Mouse (Mus musculus) heart, postnatal 0 days (tissue): ENCODE results near the gene Nrn1l. TPM values are rescaled to one million over a fixed set of nuclear protein-coding genes. Genes with fewer than 3 reads are reported as not detected.
A peak's percentile ranks its signal among the peaks of the same experiment; 100 is the strongest.

Experiments
- ATAC-seq: fragments of 200-750 bp; cut with Nextera tagmentation; 2 replicates; pipeline ENCODE4 v1.8.0; 2017; ENCODE audit warnings: low read depth, moderate number of reproducible peaks, moderate library complexity; ENCODE audit not compliant: insufficient read depth
- DNase-seq: peaks from one replicate; pipeline ENCODE4 v3.0.0-alpha.2; 2016; ENCODE audit warnings: low spot score
- H3K27ac ChIP-seq: fragments of 300-500 bp; sonication (generic); 2 replicates; pipeline ENCODE4 v1.5.1; 2014; ENCODE audit warnings: low read depth, mild to moderate bottlenecking
- H3K27me3 ChIP-seq: fragments of 300-500 bp; sonication (generic); 2 replicates; pipeline ENCODE4 v1.6.1; 2014; ENCODE audit warnings: low read length, mixed read lengths; ENCODE audit not compliant: control insufficient read depth, insufficient read depth
- H3K36me3 ChIP-seq: fragments of 300-500 bp; sonication (generic); replicated peaks from 2 replicates; pipeline ENCODE4 v1.6.1; 2014; ENCODE audit warnings: low read length, mixed read lengths; ENCODE audit not compliant: control insufficient read depth, insufficient read depth
- H3K4me1 ChIP-seq: fragments of 300-500 bp; sonication (generic); 2 replicates; pipeline ENCODE4 v1.6.1; 2014; ENCODE audit warnings: antibody characterized with exemption; ENCODE audit not compliant: control insufficient read depth, insufficient read depth
- H3K4me2 ChIP-seq: fragments of 300-500 bp; sonication (generic); 2 replicates; pipeline ENCODE4 v1.6.1; 2014; ENCODE audit warnings: low read depth, mild to moderate bottlenecking, low read length, moderate library complexity
- H3K4me3 ChIP-seq: fragments of 300-500 bp; sonication (generic); 2 replicates; pipeline ENCODE4 v1.5.1; 2014; ENCODE audit warnings: low read depth, low read length
- H3K9ac ChIP-seq: fragments of 300-500 bp; sonication (generic); replicated peaks from 2 replicates; pipeline ENCODE4 v1.6.1; 2014; ENCODE audit warnings: low read depth, low read length, mixed read lengths
- H3K9me3 ChIP-seq: fragments of 300-500 bp; sonication (generic); replicated peaks from 2 replicates; pipeline ENCODE4 v1.6.1; 2016; ENCODE audit warnings: low read length; ENCODE audit not compliant: control insufficient read depth
- CTCF ChIP-seq: IDR thresholded peaks from 2 replicates; pipeline ENCODE4 v1.5.1; 2016; ENCODE audit warnings: antibody characterized with exemption, control low read depth, low read depth
- EP300 ChIP-seq: IDR thresholded peaks from 2 replicates; pipeline ENCODE4 v1.6.1; 2016; ENCODE audit warnings: antibody characterized with exemption, low read depth
- WGBS: fragments of 180-500 bp; shearing (Covaris S2); extraction: QIAGEN DNeasy Blood & Tissue Kit; methylation state at CpG from one replicate; pipeline ENCODE4 v1.1.7; 2014; 5-methylcytosine and 5-hydroxymethylcytosine counted together
- polyA plus RNA-seq: library from polyadenylated mRNA; unstranded; fragments of >200 nt; fragmentation: Nextera tagmentation; extraction: Ambion mirVana; gene quantifications from 2 replicates; pipeline ENCODE4 v1.2.1, GENCODE M21; 2015
- total RNA-seq: library from RNA; depleted of rRNA; stranded (reverse); fragments of >200 nt; gene quantifications from 2 replicates; pipeline ENCODE4 v1.2.3, GENCODE M21; 2014; ENCODE audit warnings: low replicate concordance

The Nrn1l gene
- total and polyA plus RNA-seq, 2 experiments from 2014 or later, result 0.94 TPM; not detected in 1

DNA sequence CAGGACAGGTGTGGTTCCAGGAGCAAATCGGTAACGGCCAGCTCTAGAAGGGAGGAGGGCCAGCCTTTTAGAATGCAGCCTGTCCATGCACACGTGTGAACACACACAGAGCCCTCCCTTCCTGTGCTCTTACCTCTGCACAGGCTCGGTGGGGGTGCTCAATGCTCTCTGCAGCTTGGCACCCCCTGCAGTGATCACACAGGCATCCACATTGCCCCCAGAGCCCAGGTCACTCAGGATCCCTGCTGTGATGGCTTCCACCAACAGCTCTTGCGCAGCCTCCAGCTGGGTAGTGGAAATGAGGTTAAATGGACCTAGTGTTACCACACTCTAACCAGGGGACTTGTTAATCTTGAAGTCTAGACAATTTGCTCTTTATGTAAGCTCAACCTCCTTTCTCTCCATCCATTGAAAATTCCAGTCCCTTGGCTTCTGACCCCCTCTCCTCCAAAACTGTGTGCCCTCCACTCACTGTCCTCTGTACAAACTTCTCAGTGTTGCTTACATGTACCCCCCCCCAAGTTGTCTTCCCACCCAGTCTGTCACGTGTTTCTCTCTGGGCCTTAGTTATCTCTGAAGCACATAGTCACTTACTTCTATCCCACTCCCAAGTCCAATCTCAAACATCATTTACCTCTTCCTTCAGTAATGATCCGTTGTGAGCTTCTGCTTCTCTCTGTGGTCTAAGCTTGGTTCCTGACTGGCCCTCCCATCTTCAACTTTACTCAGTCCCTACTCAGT, 42.7 kb downstream of the Nrn1l start:
- Histone ChIP-seq H3K27ac (peak overlapping the region; percentile 54; the same call in 1 of the 2 replicates), H3K9me3 (no peaks in the 10 kb centered on the region), H3K36me3 (peaks cover 18% of the 10 kb centered on the region), H3K4me2 (peak overlapping the region; percentile 97), H3K4me1 (peaks cover 10% of the 10 kb centered on the region; the same call in 1 of the 2 replicates), H3K27me3 (no peaks in the 10 kb centered on the region), H3K9ac (peak overlapping the region; percentile 81; the same call in 1 of the 2 replicates), H3K4me3 (peak overlapping the region; percentile 82)
- no peak for DNase-seq
- TF ChIP-seq EP300, result no peak
- 36% methylated on average over 7 of the region's 7 CpGs for WGBS
- no peak for ATAC-seq

- Histone ChIP-seq H3K4me2 (peak overlapping the region; percentile 97), H3K27ac (peak overlapping the region; percentile 95), H3K4me1 (peaks cover 10% of the 10 kb centered on the region; the same call in 1 of the 2 replicates), H3K9me3 (no peaks in the 10 kb centered on the region), H3K36me3 (peaks cover 14% of the 10 kb centered on the region), H3K27me3 (no peaks in the 10 kb centered on the region), H3K4me3 (peak overlapping the region; percentile 82), H3K9ac (peak overlapping the region; percentile 81)
- ATAC-seq (peak; percentile 91), DNase-seq (peak; percentile 97)
- 0% methylated on average over 27 of the region's 30 CpGs for WGBS
- TF ChIP-seq CTCF (no peak; the same call in 1 of the 2 replicates), EP300 (no peak)
Measured at GRCm38 (mm10) chr8:105936866-105937475, 43.6 kb downstream of the Nrn1l start.

DNA sequence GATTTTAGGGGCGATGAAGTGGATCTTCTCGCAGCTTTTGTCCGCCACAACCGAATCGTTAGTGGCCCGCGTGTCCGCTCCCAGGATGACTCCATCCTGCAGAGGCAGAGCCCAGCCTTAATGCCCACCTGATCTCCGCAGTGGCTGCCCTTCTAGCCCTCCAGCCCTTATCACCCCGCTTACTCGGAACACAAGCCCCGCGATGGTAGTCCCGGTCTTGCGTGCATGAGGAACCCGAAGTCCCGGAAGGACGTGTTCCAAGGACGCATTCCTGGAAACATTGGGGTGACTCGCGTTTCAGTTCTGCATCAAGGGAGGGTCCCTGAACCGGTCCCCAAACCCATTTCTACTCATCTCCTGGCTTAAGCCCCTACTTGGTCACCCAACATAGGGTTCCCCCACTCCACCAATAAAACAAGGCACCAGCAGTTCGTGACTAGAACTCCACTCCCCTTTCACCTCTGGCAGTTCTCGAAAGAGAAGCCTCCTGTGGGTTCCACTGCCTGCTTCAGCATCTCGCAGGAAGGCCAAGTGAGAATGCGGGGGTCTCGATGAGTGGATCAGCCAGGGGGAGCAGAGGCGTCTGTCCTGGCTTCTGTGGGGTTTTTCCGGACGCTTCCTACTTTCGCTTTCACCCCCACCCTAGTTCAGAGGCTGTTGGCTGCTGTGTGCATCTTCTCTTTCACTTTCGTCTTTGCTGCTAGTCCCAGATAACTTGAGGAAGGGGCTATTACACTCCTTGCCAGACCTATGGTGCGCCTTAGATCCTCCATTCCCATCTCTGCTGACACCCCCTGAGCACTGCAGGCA, 44.3 kb downstream of the Nrn1l start:
- under 1% methylated on average over 33 of the region's 33 CpGs for WGBS
- Histone ChIP-seq H3K4me1 (peaks cover 10% of the 10 kb centered on the region; the same call in 1 of the 2 replicates), H3K4me3 (peak overlapping the region; percentile 82), H3K36me3 (peaks cover 13% of the 10 kb centered on the region; the same call in 1 of the 2 replicates), H3K27ac (peak overlapping the region; percentile 95), H3K9me3 (no peaks in the 10 kb centered on the region), H3K4me2 (peak overlapping the region; percentile 97), H3K27me3 (no peaks in the 10 kb centered on the region), H3K9ac (peak overlapping the region; percentile 81)
- DNase-seq (peak; percentile 43), ATAC-seq (peak; percentile 37)
- TF ChIP-seq EP300 (no peak), CTCF (no peak)

GRCm38 (mm10) chr8:105938306-105938669, 44.9 kb downstream of the Nrn1l start, which contains the start of gene Psmb10:
TSS of gene Psmb10 (minus strand) at chr8:105938444.
- DNase-seq (peak; percentile 50), ATAC-seq (0 out of 2 replicates have a peak, but pooled peaks have one; percentile 25)
- no peak for TF ChIP-seq CTCF
- TF ChIP-seq EP300, result no peak
- H3K27ac ChIP-seq, result peak within 1 kb of the TSS; percentile 95
- no peaks in the 10 kb centered on the region for H3K27me3 ChIP-seq
- H3K4me3 ChIP-seq, result peak within 1 kb of the TSS; percentile 82
- H3K9ac ChIP-seq, result peak within 1 kb of the TSS; percentile 81
- H3K9me3 ChIP-seq, result no peaks in the 10 kb centered on the region
- H3K36me3 ChIP-seq, result peaks cover 19% of the 10 kb centered on the region
- WGBS, result 12% methylated on average over 4 of the region's 4 CpGs
- peak within 1 kb of the TSS; percentile 97 for H3K4me2 ChIP-seq
- H3K4me1 ChIP-seq, result peaks cover 10% of the 10 kb centered on the region; the same call in 1 of the 2 replicates

DNA sequence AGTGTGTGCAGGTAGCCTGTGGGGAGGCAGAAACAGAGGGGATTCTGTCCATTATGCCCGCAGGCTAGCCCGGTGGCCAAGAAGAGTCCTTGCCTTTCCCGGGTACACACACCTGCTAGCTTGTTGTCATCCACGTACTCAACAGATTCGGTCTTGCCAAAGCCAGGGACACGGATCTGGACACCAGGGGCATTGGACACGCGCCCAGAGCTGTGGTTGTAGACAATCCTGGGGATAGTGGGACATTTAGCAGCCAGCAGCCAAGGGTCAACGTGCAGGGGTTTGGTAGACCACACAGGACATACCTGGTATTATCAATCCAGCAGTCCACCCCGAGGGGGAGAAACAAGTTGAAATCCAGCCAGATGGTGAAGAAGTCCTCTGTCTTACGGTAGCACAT, 48.7 kb downstream of the Nrn1l start:
- peaks cover 47% of the 10 kb centered on the region for H3K36me3 ChIP-seq
- 82% methylated on average over 11 of the region's 11 CpGs for WGBS
- H3K4me1 ChIP-seq, result 0 out of 2 replicates have a peak, but pooled peaks cover 6% of the 10 kb centered on the region
- DNase-seq (no peak), ATAC-seq (no peak)
- TF ChIP-seq EP300, result no peak
- TF ChIP-seq CTCF, result no peak
- H3K4me2 ChIP-seq, result no peak overlapping the region
- H3K9ac ChIP-seq, result no peak overlapping the region
- no peaks in the 10 kb centered on the region for H3K9me3 ChIP-seq
- H3K27ac ChIP-seq, result no peak overlapping the region
- no peak overlapping the region for H3K4me3 ChIP-seq
- H3K27me3 ChIP-seq, result no peaks in the 10 kb centered on the region
